Mouse (Mus musculus) limb, embryonic 11.5 days (tissue): ENCODE data around the gene Rapgef2. TPM values are rescaled to one million over a fixed set of nuclear protein-coding genes. Genes with fewer than 3 reads are reported as not detected.

Experiments used
- ATAC-seq: fragments of 200-750 bp; cut with Nextera tagmentation; 2 replicates; pipeline ENCODE4 v1.8.0; 2017; ENCODE audit warnings: low read depth; ENCODE audit not compliant: insufficient number of reproducible peaks, low FRiP score, low TSS enrichment
- DNase-seq: peaks from one replicate; pipeline ENCODE4 v3.0.0-alpha.2; 2015; ENCODE audit warnings: low spot score
- H3K27ac ChIP-seq: fragments of 300-500 bp; sonication (generic); replicated peaks from 2 replicates; pipeline ENCODE4 v1.5.1; 2014; ENCODE audit warnings: low read depth, mild to moderate bottlenecking, low read length
- H3K27me3 ChIP-seq: fragments of 300-500 bp; sonication (generic); 2 replicates; pipeline ENCODE4 v1.6.1; 2014; ENCODE audit warnings: mild to moderate bottlenecking, low read length, mixed read lengths; ENCODE audit not compliant: control insufficient read depth, insufficient read depth
- H3K36me3 ChIP-seq: fragments of 300-500 bp; sonication (generic); 2 replicates; pipeline ENCODE4 v1.6.1; 2014; ENCODE audit warnings: mild to moderate bottlenecking, low read length, moderate library complexity, mixed read lengths; ENCODE audit not compliant: control insufficient read depth, insufficient read depth
- H3K4me1 ChIP-seq: fragments of 300-500 bp; sonication (generic); 2 replicates; pipeline ENCODE4 v1.6.1; 2014; ENCODE audit warnings: low read length, mixed read lengths; ENCODE audit not compliant: control insufficient read depth, insufficient read depth
- H3K4me2 ChIP-seq: fragments of 300-500 bp; sonication (generic); 2 replicates; pipeline ENCODE4 v1.6.1; 2014; ENCODE audit warnings: low read depth, mild to moderate bottlenecking, moderate library complexity; ENCODE audit not compliant: severe bottlenecking
- H3K4me3 ChIP-seq: fragments of 300-500 bp; sonication (generic); 2 replicates; pipeline ENCODE4 v1.5.1; 2014; ENCODE audit warnings: low read depth, low read length
- H3K9ac ChIP-seq: fragments of 300-500 bp; sonication (generic); 2 replicates; pipeline ENCODE4 v1.6.1; 2014; ENCODE audit warnings: mild to moderate bottlenecking, low read length
- H3K9me3 ChIP-seq: fragments of 300-500 bp; sonication (generic); 2 replicates; pipeline ENCODE4 v1.6.1; 2016; ENCODE audit warnings: low read length; ENCODE audit not compliant: control insufficient read depth
- WGBS: fragments of 180-500 bp; shearing (Covaris S2); extraction: QIAGEN DNeasy Blood & Tissue Kit; methylation state at CpG from one replicate; pipeline ENCODE4 v1.1.7; 2014; 5-methylcytosine and 5-hydroxymethylcytosine counted together
- polyA plus RNA-seq: library from polyadenylated mRNA; unstranded; fragments of >200 nt; fragmentation: Nextera tagmentation; extraction: Ambion mirVana; gene quantifications from 2 replicates; pipeline ENCODE4 v1.2.1, GENCODE M21; 2014

Gene Rapgef2
- polyA plus RNA-seq, 1 experiment from 2014 or later, result 5.6 TPM

GRCm38 (mm10) chr3:79287699-79288458 lies 1.6 kb upstream of the Rapgef2 start:
- H3K27ac ChIP-seq, result no peak overlapping the region
- DNase-seq (no peak), ATAC-seq (no peak)
- H3K4me3 ChIP-seq, result peak overlapping the region; percentile 87
- peak overlapping the region; percentile 84 for H3K9ac ChIP-seq
- H3K36me3 ChIP-seq, result no peaks in the 10 kb centered on the region
- WGBS, result 17% methylated on average over 17 of the region's 17 CpGs
- H3K27me3 ChIP-seq, result no peaks in the 10 kb centered on the region
- peaks cover 13% of the 10 kb centered on the region for H3K4me1 ChIP-seq
- no peaks in the 10 kb centered on the region for H3K9me3 ChIP-seq
- H3K4me2 ChIP-seq, result peak overlapping the region; percentile 67

GRCm38 (mm10) chr3:79287108-79287576 lies 825 bp upstream of the Rapgef2 start:
- DNase-seq (peak; percentile 92), ATAC-seq (peak; percentile 96)
- H3K4me2 ChIP-seq, result peak overlapping the region; percentile 67
- no peaks in the 10 kb centered on the region for H3K9me3 ChIP-seq
- H3K4me3 ChIP-seq, result peak overlapping the region; percentile 87
- WGBS, result under 1% methylated on average over 40 of the region's 60 CpGs
- peak overlapping the region; percentile 84 for H3K9ac ChIP-seq
- peaks cover 13% of the 10 kb centered on the region for H3K4me1 ChIP-seq
- H3K27me3 ChIP-seq, result no peaks in the 10 kb centered on the region
- no peaks in the 10 kb centered on the region for H3K36me3 ChIP-seq
- H3K27ac ChIP-seq, result peak overlapping the region; percentile 91

- DNase-seq (no peak), ATAC-seq (peak; percentile 22; the same call in 1 of the 2 replicates)
- H3K4me1 ChIP-seq, result peaks cover 13% of the 10 kb centered on the region
- no peaks in the 10 kb centered on the region for H3K36me3 ChIP-seq
- WGBS, result under 1% methylated on average over 10 of the region's 10 CpGs
- no peaks in the 10 kb centered on the region for H3K9me3 ChIP-seq
- H3K27ac ChIP-seq, result peak overlapping the region; percentile 91; the same call in 1 of the 2 replicates
- H3K4me2 ChIP-seq, result peak overlapping the region; percentile 67
- peak overlapping the region; percentile 87 for H3K4me3 ChIP-seq
- no peaks in the 10 kb centered on the region for H3K27me3 ChIP-seq
- peak overlapping the region; percentile 84 for H3K9ac ChIP-seq
These were observed 314 bp downstream of the Rapgef2 start for GRCm38 (mm10) chr3:79286031-79286375.

- no peaks in the 10 kb centered on the region for H3K36me3 ChIP-seq
- H3K4me2 ChIP-seq, result peak overlapping the region; percentile 67
- peaks cover 13% of the 10 kb centered on the region for H3K4me1 ChIP-seq
- H3K27ac ChIP-seq, result no peak overlapping the region
- H3K27me3 ChIP-seq, result no peaks in the 10 kb centered on the region
- WGBS, result 76% methylated on average over 13 of the region's 13 CpGs
- ATAC-seq (no peak), DNase-seq (no peak)
- peak overlapping the region; percentile 87 for H3K4me3 ChIP-seq
- no peak overlapping the region for H3K9ac ChIP-seq
- H3K9me3 ChIP-seq, result no peaks in the 10 kb centered on the region
These were observed 1.1 kb downstream of the Rapgef2 start for GRCm38 (mm10) chr3:79285097-79285675.

GRCm38 (mm10) chr3:79283976-79284375 lies 2.3 kb downstream of the Rapgef2 start:
- H3K27me3 ChIP-seq, result no peaks in the 10 kb centered on the region
- H3K27ac ChIP-seq, result no peak overlapping the region
- DNase-seq, result no peak
- H3K4me2 ChIP-seq, result no peak overlapping the region
- no peak for ATAC-seq
- H3K4me1 ChIP-seq, result peaks cover 13% of the 10 kb centered on the region
- no peaks in the 10 kb centered on the region for H3K36me3 ChIP-seq
- WGBS, result 82% methylated on average over 3 of the region's 3 CpGs
- no peak overlapping the region for H3K9ac ChIP-seq
- H3K4me3 ChIP-seq, result no peak overlapping the region
- no peaks in the 10 kb centered on the region for H3K9me3 ChIP-seq

GRCm38 (mm10) chr3:79283031-79283430 lies 3.3 kb downstream of the Rapgef2 start:
- ATAC-seq, result no peak
- no peak overlapping the region for H3K9ac ChIP-seq
- H3K4me1 ChIP-seq, result peaks cover 13% of the 10 kb centered on the region

GRCm38 (mm10) chr3:79275856-79276645 lies 10.3 kb downstream of the Rapgef2 start:
- Histone ChIP-seq H3K9ac (no peak overlapping the region), H3K36me3 (no peaks in the 10 kb centered on the region), H3K4me1 (0 out of 2 replicates have a peak, but pooled peaks cover 2% of the 10 kb centered on the region), H3K9me3 (no peaks in the 10 kb centered on the region), H3K4me3 (no peak overlapping the region), H3K27me3 (no peaks in the 10 kb centered on the region), H3K4me2 (no peak overlapping the region), H3K27ac (no peak overlapping the region)
- WGBS, result 89% methylated on average over 11 of the region's 11 CpGs
- no peak for ATAC-seq
- no peak for DNase-seq

More at GRCm38 (mm10) chr3:79283031-79283430, 3.3 kb downstream of the Rapgef2 start:
- Histone ChIP-seq H3K4me3 (no peak overlapping the region), H3K9me3 (no peaks in the 10 kb centered on the region), H3K36me3 (no peaks in the 10 kb centered on the region), H3K4me2 (no peak overlapping the region), H3K27ac (no peak overlapping the region), H3K27me3 (no peaks in the 10 kb centered on the region)
- WGBS, result 70% methylated on average over 2 of the region's 2 CpGs
- DNase-seq, result no peak

GRCm38 (mm10) chr3:79273350-79273749 lies 13.0 kb downstream of the Rapgef2 start:
- Histone ChIP-seq H3K9me3 (no peaks in the 10 kb centered on the region), H3K4me2 (no peak overlapping the region), H3K9ac (no peak overlapping the region), H3K27me3 (no peaks in the 10 kb centered on the region), H3K4me1 (peaks cover 2% of the 10 kb centered on the region; the same call in 1 of the 2 replicates), H3K27ac (no peak overlapping the region), H3K4me3 (no peak overlapping the region), H3K36me3 (no peaks in the 10 kb centered on the region)
- DNase-seq (no peak), ATAC-seq (peak; percentile 80)
- WGBS, result 4% methylated on average over 1 of the region's 1 CpGs
